Mouse (Mus musculus) megakaryocyte-erythroid progenitor cell, adult 5-6 weeks (primary cell): ENCODE measurements around the gene Tyk2. TPM values are rescaled to one million over a fixed set of nuclear protein-coding genes. Genes with fewer than 3 reads are reported as not detected.

Experiments used
- ATAC-seq: replicated peaks from 2 replicates; pipeline ENCODE4 v1.8.0; 2016; ENCODE audit warnings: mild to moderate bottlenecking, inconsistent platforms; ENCODE audit not compliant: severe bottlenecking, poor library complexity, low FRiP score, low TSS enrichment
- total RNA-seq, 2 experiments: library from RNA; stranded (forward) in 1 of 2; stranded (reverse) in 1 of 2; fragments of 200-1000, 215-1000 nt in 1 of 2; fragments of >200 nt in 1 of 2; fragmentation: Nextera tagmentation in 1 of 2; gene quantifications; 2 replicates each; pipeline ENCODE4 v1.2.3; 2014 to 2017

Tyk2 gene
- 24.9 and 40.0 TPM in 2 replicates for total RNA-seq (2014; fragmentation: Nextera tagmentation)
- total RNA-seq (2017): 13.2 and 14.4 TPM in 2 replicates

GRCm38 (mm10) chr9:21131059-21131956 is at the start of gene Tyk2:
Gene Tyk2 (minus strand): TSS chr9:21131243.
- ATAC-seq: peak; percentile 87

GRCm38 (mm10) chr9:21180841-21181240 is 49.8 kb upstream of the Tyk2 start:
- ATAC-seq: no peak

GRCm38 (mm10) chr9:21180402-21180801 is 49.4 kb upstream of the Tyk2 start:
- no peak for ATAC-seq

GRCm38 (mm10) chr9:21172364-21172763 is 41.3 kb upstream of the Tyk2 start:
- no peak for ATAC-seq

- no peak for ATAC-seq
Measured at GRCm38 (mm10) chr9:21169157-21169556, 38.1 kb upstream of the Tyk2 start.

- ATAC-seq: peak; percentile 60
Measured at GRCm38 (mm10) chr9:21168161-21169123, 37.4 kb upstream of the Tyk2 start.

GRCm38 (mm10) chr9:21167140-21168097 is 36.4 kb upstream of the Tyk2 start:
- ATAC-seq: peak; percentile 34

GRCm38 (mm10) chr9:21166516-21166915 is 35.5 kb upstream of the Tyk2 start:
- ATAC-seq: no peak

- no peak for ATAC-seq
Measured at GRCm38 (mm10) chr9:21165952-21166451, 35.0 kb upstream of the Tyk2 start.

- peak; percentile 19 for ATAC-seq
Measured at GRCm38 (mm10) chr9:21165041-21165951, 34.3 kb upstream of the Tyk2 start, which contains the start of gene Pde4a. Gene Pde4a (plus strand): TSS chr9:21165714.

GRCm38 (mm10) chr9:21164072-21164471 is 33.0 kb upstream of the Tyk2 start:
- no peak for ATAC-seq

- ATAC-seq: no peak
Measured at GRCm38 (mm10) chr9:21163086-21164050, 32.3 kb upstream of the Tyk2 start.

- peak; percentile 80 for ATAC-seq
Measured at GRCm38 (mm10) chr9:21161209-21161909, 30.3 kb upstream of the Tyk2 start.

GRCm38 (mm10) chr9:21154787-21155186 is 23.7 kb upstream of the Tyk2 start:
- ATAC-seq: no peak

GRCm38 (mm10) chr9:21153833-21154232 is 22.8 kb upstream of the Tyk2 start:
- no peak for ATAC-seq

- no peak for ATAC-seq
Measured at GRCm38 (mm10) chr9:21153331-21153730, 22.3 kb upstream of the Tyk2 start.
